Mouse (Mus musculus) urinary bladder, postnatal 36 days (tissue): ENCODE measurements around the gene Olfr194.
"Not testable (repeated sequence)": the region's sequence is repeated elsewhere in the genome, so short reads cannot be mapped to it uniquely, and the experiment has no call there.

Source experiments
- DNase-seq, 2 experiments: peaks; one replicate each; pipeline ENCODE4 v3.0.0; 2022; ENCODE audit warnings: low spot score in 2 of 2, mixed read lengths in 1 of 2

The Olfr194 gene

GRCm38 (mm10) chr16:59120969-59121368, at the start of gene Olfr194:
Gene Olfr194, minus strand, starts transcription at chr16:59121069.
- DNase-seq, result no peak

GRCm38 (mm10) chr16:59170354-59170753, 49.5 kb upstream of the Olfr194 start, which contains the start of gene Olfr196:
Gene Olfr196, minus strand, starts transcription at chr16:59170454.
- no peak for DNase-seq

- no peak for DNase-seq
Measured at GRCm38 (mm10) chr16:59151996-59152395, 31.1 kb upstream of the Olfr194 start.

DNA sequence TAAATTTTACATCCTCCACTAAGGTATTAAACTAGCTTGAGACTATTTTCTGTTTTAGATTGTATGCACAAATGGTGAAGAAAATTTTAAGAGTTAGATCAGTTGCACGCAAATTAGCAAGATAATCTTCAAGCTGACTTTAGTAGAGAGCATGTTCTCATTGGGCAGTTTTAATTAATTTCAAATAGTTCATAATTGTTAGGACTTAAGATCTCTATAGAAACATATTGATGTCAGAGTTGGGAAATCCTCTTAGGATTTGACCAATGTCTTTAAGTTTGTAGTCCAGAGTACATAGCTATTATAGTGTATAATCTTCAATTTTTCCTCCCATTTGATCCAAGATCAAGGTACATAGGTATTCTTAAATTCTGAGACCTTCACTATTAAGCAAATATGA, 25.9 kb upstream of the Olfr194 start, which contains the start of gene Olfr195:
Gene Olfr195, plus strand, starts transcription at position 301 of the 400 bp plus-strand sequence.
- no peak for DNase-seq

GRCm38 (mm10) chr16:59141105-59141504, 20.2 kb upstream of the Olfr194 start:
- no peak for DNase-seq

- no peak for DNase-seq
Measured at GRCm38 (mm10) chr16:59130740-59131139, 9.9 kb upstream of the Olfr194 start.

DNA sequence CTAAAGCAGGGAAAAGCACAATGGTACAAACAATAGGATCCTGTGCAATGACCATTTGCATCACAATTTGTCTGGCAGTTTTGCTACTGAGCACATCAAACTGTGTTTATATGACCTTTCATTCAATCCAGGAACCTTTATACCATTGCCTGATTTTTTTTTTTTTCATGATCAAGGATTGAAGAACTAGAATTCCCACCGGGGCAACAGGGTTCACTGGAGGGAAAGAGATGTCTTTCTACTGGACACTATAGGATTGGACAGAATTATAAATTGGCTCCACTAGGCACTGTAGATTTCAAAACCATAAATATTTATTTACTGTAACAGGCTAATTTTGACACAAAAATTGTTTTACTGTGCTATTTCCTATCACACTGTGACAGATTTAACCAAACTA, 9.1 kb downstream of the Olfr194 start, which contains the start of gene Olfr193:
Gene Olfr193, minus strand, starts transcription at position 101 of the 400 bp plus-strand sequence.
- DNase-seq, result no peak

- DNase-seq, result not testable (repeated sequence)
Measured at GRCm38 (mm10) chr16:59108522-59108921, 12.3 kb downstream of the Olfr194 start.

GRCm38 (mm10) chr16:59105312-59105711, 15.6 kb downstream of the Olfr194 start:
- DNase-seq, result no peak

- not testable (repeated sequence) for DNase-seq
Measured at GRCm38 (mm10) chr16:59089722-59090121, 31.1 kb downstream of the Olfr194 start, which contains the start of gene Olfr191. Gene Olfr191, minus strand, starts transcription at chr16:59089822.

- not testable (repeated sequence) for DNase-seq
Measured at GRCm38 (mm10) chr16:59081113-59081512, 39.8 kb downstream of the Olfr194 start.

DNA sequence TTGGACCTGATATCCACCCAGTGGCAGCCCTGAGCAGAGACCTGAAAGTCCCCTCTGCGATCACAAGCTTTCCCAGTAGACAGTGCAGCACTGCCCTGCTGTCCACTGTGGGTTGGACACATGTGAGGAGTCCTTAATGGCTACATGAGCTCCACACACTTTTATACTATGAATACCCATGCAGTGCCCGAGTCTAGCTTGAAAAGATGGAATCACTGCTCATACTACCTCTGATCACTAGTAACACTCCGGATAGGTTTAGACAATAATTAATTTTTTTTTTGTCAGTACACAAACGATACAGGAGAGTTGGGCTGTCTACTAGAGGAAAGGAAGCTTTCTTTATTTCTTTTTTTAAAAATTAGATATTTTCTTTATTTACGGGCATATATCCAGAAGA, 43.0 kb downstream of the Olfr194 start, which contains the start of gene Olfr190:
Gene Olfr190, minus strand, starts transcription at position 101 of the 400 bp plus-strand sequence.
- no peak for DNase-seq

DNA sequence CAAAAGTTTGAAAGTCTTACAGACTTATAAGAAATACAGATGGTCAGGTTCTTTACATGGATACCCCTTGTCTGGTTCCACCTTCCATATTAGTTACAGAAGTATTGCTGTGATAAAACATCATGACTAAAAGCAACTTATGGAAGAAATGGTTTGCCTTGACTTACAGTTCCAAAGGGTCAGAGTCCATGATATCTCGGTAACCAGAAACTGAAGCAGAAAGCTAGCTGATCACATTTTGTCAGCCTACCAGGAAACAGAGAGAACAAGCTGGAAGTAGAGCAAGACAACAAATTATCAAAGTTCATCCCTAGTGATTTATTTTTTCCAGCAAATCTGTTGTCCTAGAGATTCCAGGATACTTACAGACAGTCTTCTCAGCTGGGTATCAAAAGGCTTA, 47.3 kb downstream of the Olfr194 start:
- no peak for DNase-seq

GRCm38 (mm10) chr16:59071755-59072154, 49.1 kb downstream of the Olfr194 start:
- DNase-seq, result no peak
